Comparison of ENCODE assay signal across 8 mouse cellular contexts in genomic region chr8:95878176-95878962, GRCm38 (mm10). TPM values are rescaled to one million over a fixed set of nuclear protein-coding genes. Genes with fewer than 3 reads are reported as not detected.
DNase-seq lines count a peak whose midpoint lies in the region; ATAC-seq and TF ChIP-seq lines count a peak whose summit lies in the region.

No protein-coding gene starts in this region.

- H3K9me3 ChIP-seq in embryonic facial prominence, embryonic 13.5 days, result no peaks in the 10 kb centered on the region
- no peaks in the 10 kb centered on the region for H3K9me3 ChIP-seq in midbrain, embryonic 14.5 days (ENCODE audit: control insufficient read depth, low read length)

- H3K4me2 ChIP-seq in embryonic facial prominence, embryonic 13.5 days, result peak overlapping the region; percentile 1; the same call in 1 of the 2 replicates
- H3K4me2 ChIP-seq in midbrain, embryonic 14.5 days (ENCODE audit: low read length), result peak overlapping the region; percentile 48

- 70% methylated on average over 12 of the region's 12 CpGs for WGBS in embryonic facial prominence, embryonic 13.5 days
- WGBS in midbrain, embryonic 14.5 days, result 29% methylated on average over 12 of the region's 12 CpGs

- no peaks in the 10 kb centered on the region for H3K27me3 ChIP-seq in embryonic facial prominence, embryonic 13.5 days
- no peaks in the 10 kb centered on the region for H3K27me3 ChIP-seq in midbrain, embryonic 14.5 days (ENCODE audit: control insufficient read depth, insufficient read depth, low read length)

- no peak overlapping the region for H3K27ac ChIP-seq in layer of hippocampus, adult 2 months
- no peak overlapping the region for H3K27ac ChIP-seq in embryonic facial prominence, embryonic 13.5 days
- H3K27ac ChIP-seq in midbrain, embryonic 14.5 days (replicated peaks; ENCODE audit: low read depth, low read length), result peak overlapping the region; percentile 78

- peak overlapping the region; percentile 20; the same call in 1 of the 2 replicates for H3K4me3 ChIP-seq in layer of hippocampus, adult 2 months
- H3K4me3 ChIP-seq in embryonic facial prominence, embryonic 13.5 days, result no peak overlapping the region
- H3K4me3 ChIP-seq in midbrain, embryonic 14.5 days (replicated peaks; ENCODE audit: low read depth, low read length), result peak overlapping the region; percentile 19; the same call in 1 of the 2 replicates

- no peak overlapping the region for H3K9ac ChIP-seq in embryonic facial prominence, embryonic 13.5 days
- H3K9ac ChIP-seq in midbrain, embryonic 14.5 days (replicated peaks; ENCODE audit: low read length), result 0 out of 2 replicates have a peak overlapping the region, but pooled peaks have one; percentile 29

- peaks cover 4% of the 10 kb centered on the region; the same call in 1 of the 2 replicates for H3K4me1 ChIP-seq in embryonic facial prominence, embryonic 13.5 days
- H3K4me1 ChIP-seq in midbrain, embryonic 14.5 days (ENCODE audit: control insufficient read depth, insufficient read depth, low read length), result 0 out of 2 replicates have a peak, but pooled peaks cover 3% of the 10 kb centered on the region

- ATAC-seq in embryonic facial prominence, embryonic 13.5 days (ENCODE audit: insufficient number of reproducible peaks, insufficient read depth, low FRiP score, low TSS enrichment, low read depth), result no peak
- peak; percentile 55 for ATAC-seq in midbrain, embryonic 14.5 days (ENCODE audit: low FRiP score, low TSS enrichment)

- peak in 1 of 2 experiments; percentile 24 for DNase-seq in layer of hippocampus, adult 2 months (ENCODE audit: low spot score in 2 of 2)
- DNase-seq in layer of hippocampus, postnatal 36 days, result no peak
- DNase-seq in NIH3T3 (ENCODE audit: low read depth), result peak; percentile 64
- peak; percentile 67 to 69 for DNase-seq in heart, postnatal 10 days
- DNase-seq in kidney, postnatal 4 days, result peak; percentile 77 to 83
- DNase-seq in midbrain, embryonic 14.5 days, result peak; percentile 87
- DNase-seq in testis, postnatal 10 days (ENCODE audit: low spot score), result peak; percentile 87

- TF ChIP-seq CTCF in layer of hippocampus, adult 2 months (conservative IDR thresholded peaks at IDR 0.05), result no peak

- peaks cover 40% of the 10 kb centered on the region for H3K36me3 ChIP-seq in embryonic facial prominence, embryonic 13.5 days
- H3K36me3 ChIP-seq in midbrain, embryonic 14.5 days (ENCODE audit: control insufficient read depth, insufficient read depth, low read length), result peaks cover 35% of the 10 kb centered on the region

- intact Hi-C loops in heart, postnatal 10 days (cut with DNase I), result no loop called here

RNA-seq across cellular contexts. Expression of gene Got2, which starts 10.0 kb away (rescaled TPM):
- total RNA-seq in layer of hippocampus, adult 2 months (2021), result 100 to 1,000 TPM; 222 to 232 TPM
- total RNA-seq in layer of hippocampus, postnatal 36 days (2021), result 100 to 1,000 TPM; 214 to 219 TPM
- 156 and 167 TPM in 2 replicates for polyA plus RNA-seq in embryonic facial prominence, embryonic 13.5 days (2015; fragmentation: Nextera tagmentation; extraction: Ambion mirVana)
- total RNA-seq in heart, postnatal 10 days (2021), result 100 to 1,000 TPM; 638 to 661 TPM
- 84.6 and 215 TPM in 2 replicates for polyA plus RNA-seq in midbrain, embryonic 14.5 days (2014; fragmentation: Nextera tagmentation; extraction: Ambion mirVana)

RNA-seq across cellular contexts. Expression of gene Slc38a7, which starts 25.0 kb away (rescaled TPM):
- total RNA-seq in layer of hippocampus, adult 2 months (2021), result 10 to 100 TPM; 30.0 to 31.0 TPM
- 10 to 100 TPM; 30.7 to 31.4 TPM for total RNA-seq in layer of hippocampus, postnatal 36 days (2021)
- polyA plus RNA-seq in embryonic facial prominence, embryonic 13.5 days (2015; fragmentation: Nextera tagmentation; extraction: Ambion mirVana), result 14.9 and 17.5 TPM in 2 replicates
- 10 to 100 TPM in 1 of 2 experiments, 1 to 10 TPM in 1; 9.9 to 11.5 TPM for total RNA-seq in heart, postnatal 10 days (2021)
- polyA plus RNA-seq in midbrain, embryonic 14.5 days (2014; fragmentation: Nextera tagmentation; extraction: Ambion mirVana), result 27.0 and 27.5 TPM in 2 replicates

RNA-seq across cellular contexts. Expression of gene Sap18b, which starts 53.2 kb away (rescaled TPM):
- 100 to 1,000 TPM; 123 to 140 TPM for total RNA-seq in layer of hippocampus, adult 2 months (2021)
- 100 to 1,000 TPM; 129 to 132 TPM for total RNA-seq in layer of hippocampus, postnatal 36 days (2021)
- 351 and 378 TPM in 2 replicates for polyA plus RNA-seq in embryonic facial prominence, embryonic 13.5 days (2015; fragmentation: Nextera tagmentation; extraction: Ambion mirVana)
- total RNA-seq in heart, postnatal 10 days (2021), result 100 to 1,000 TPM in 1 of 2 experiments, 10 to 100 TPM in 1; 97.5 to 101 TPM
- polyA plus RNA-seq in midbrain, embryonic 14.5 days (2014; fragmentation: Nextera tagmentation; extraction: Ambion mirVana), result 225 and 233 TPM in 2 replicates

Comparison
In these comparisons a context has a peak if more than half of its experiments do, and no peak if none do; other contexts are left out.
1. DNase-seq: peak in NIH3T3 (single experiment), heart, postnatal 10 days (2 of 2), kidney, postnatal 4 days (2 of 2), midbrain, embryonic 14.5 days (single experiment) and testis, postnatal 10 days (single experiment); none in layer of hippocampus, postnatal 36 days (0 of 2).